Mouse (Mus musculus) midbrain, embryonic 14.5 days (tissue): ENCODE measurements around the gene Epsti1. TPM values are rescaled to one million over a fixed set of nuclear protein-coding genes. Genes with fewer than 3 reads are reported as not detected.
A peak's percentile ranks its signal among the peaks of the same experiment; 100 is the strongest.
"Not testable (repeated sequence)": the region's sequence is repeated elsewhere in the genome, so short reads cannot be mapped to it uniquely, and the experiment has no call there.

Source experiments
- ATAC-seq: fragments of 200-750 bp; cut with Nextera tagmentation; 2 replicates; pipeline ENCODE4 v1.8.0; 2017; ENCODE audit warnings: moderate number of reproducible peaks, moderate library complexity; ENCODE audit not compliant: low FRiP score, low TSS enrichment
- DNase-seq: peaks from one replicate; pipeline ENCODE4 v3.0.0-alpha.2; 2015
- H3K27ac ChIP-seq: fragments of 300-500 bp; sonication (generic); replicated peaks from 2 replicates; pipeline ENCODE4 v1.5.1; 2014; ENCODE audit warnings: mild to moderate bottlenecking, low read depth, low read length, moderate library complexity
- H3K27me3 ChIP-seq: fragments of 300-500 bp; sonication (generic); 2 replicates; pipeline ENCODE4 v1.6.1; 2014; ENCODE audit warnings: low read length, control low read depth, mixed read lengths; ENCODE audit not compliant: control insufficient read depth, insufficient read depth
- H3K36me3 ChIP-seq: fragments of 300-500 bp; sonication (generic); 2 replicates; pipeline ENCODE4 v1.6.1; 2014; ENCODE audit warnings: low read length, control low read depth; ENCODE audit not compliant: control insufficient read depth, insufficient read depth
- H3K4me1 ChIP-seq: fragments of 300-500 bp; sonication (generic); 2 replicates; pipeline ENCODE4 v1.6.1; 2014; ENCODE audit warnings: mild to moderate bottlenecking, antibody characterized with exemption, low read length, control low read depth; ENCODE audit not compliant: control insufficient read depth, insufficient read depth
- H3K4me2 ChIP-seq: fragments of 300-500 bp; sonication (generic); 2 replicates; pipeline ENCODE4 v1.6.1; 2014; ENCODE audit warnings: mild to moderate bottlenecking, low read length, moderate library complexity
- H3K4me3 ChIP-seq: fragments of 300-500 bp; sonication (generic); replicated peaks from 2 replicates; pipeline ENCODE4 v1.5.1; 2014; ENCODE audit warnings: low read depth, low read length
- H3K9ac ChIP-seq: fragments of 300-500 bp; sonication (generic); replicated peaks from 2 replicates; pipeline ENCODE4 v1.6.1; 2014; ENCODE audit warnings: mild to moderate bottlenecking, low read length, moderate library complexity
- H3K9me3 ChIP-seq: fragments of 300-500 bp; sonication (generic); 2 replicates; pipeline ENCODE4 v1.6.1; 2016; ENCODE audit warnings: low read length, control low read depth, mixed read lengths; ENCODE audit not compliant: control insufficient read depth
- WGBS: fragments of 180-500 bp; shearing (Covaris S2); extraction: QIAGEN DNeasy Blood & Tissue Kit; methylation state at CpG from one replicate; pipeline ENCODE4 v1.1.7; 2014; 5-methylcytosine and 5-hydroxymethylcytosine counted together
- polyA plus RNA-seq: library from polyadenylated mRNA; unstranded; fragments of >200 nt; fragmentation: Nextera tagmentation; extraction: Ambion mirVana; gene quantifications from 2 replicates; pipeline ENCODE4 v1.2.1, GENCODE M21; 2014

Gene Epsti1
- polyA plus RNA-seq, 1 experiment from 2014 or later = 1.5 TPM

- H3K36me3 ChIP-seq = no peaks in the 10 kb centered on the region
- H3K9ac ChIP-seq = peak within 1 kb of the TSS; percentile 73
- H3K4me2 ChIP-seq = peak within 1 kb of the TSS; percentile 84
- ATAC-seq (peak; percentile 87), DNase-seq (peak; percentile 89)
- H3K27me3 ChIP-seq = no peaks in the 10 kb centered on the region
- 2% methylated on average over 44 of the region's 44 CpGs for WGBS
- no peak within 1 kb of the TSS for H3K27ac ChIP-seq
- H3K9me3 ChIP-seq = no peaks in the 10 kb centered on the region
- 0 out of 2 replicates have a peak, but pooled peaks cover 5% of the 10 kb centered on the region for H3K4me1 ChIP-seq
- H3K4me3 ChIP-seq = peak within 1 kb of the TSS; percentile 65
Measured at GRCm38 (mm10) chr14:77874304-77875241, 29.5 kb upstream of the Epsti1 start, which contains the start of gene Dnajc15. Gene Dnajc15 (minus strand): TSS chr14:77875125.

- no peak overlapping the region for H3K4me2 ChIP-seq
- H3K27ac ChIP-seq = no peak overlapping the region
- WGBS = 73% methylated on average over 1 of the region's 1 CpGs
- ATAC-seq (no peak), DNase-seq (peak; percentile 10)
- H3K9me3 ChIP-seq = 0 out of 2 replicates have a peak, but pooled peaks cover 2% of the 10 kb centered on the region
- no peaks in the 10 kb centered on the region for H3K27me3 ChIP-seq
- no peak overlapping the region for H3K4me3 ChIP-seq
- no peaks in the 10 kb centered on the region for H3K36me3 ChIP-seq
- H3K9ac ChIP-seq = no peak overlapping the region
- H3K4me1 ChIP-seq = 0 out of 2 replicates have a peak, but pooled peaks cover 5% of the 10 kb centered on the region
Measured at GRCm38 (mm10) chr14:77876199-77876598, 27.8 kb upstream of the Epsti1 start.

GRCm38 (mm10) chr14:77877876-77878275 lies 26.2 kb upstream of the Epsti1 start:
- H3K27ac ChIP-seq, H3K4me3 ChIP-seq, H3K36me3 ChIP-seq, H3K27me3 ChIP-seq, H3K4me1 ChIP-seq, H3K9ac ChIP-seq, H3K9me3 ChIP-seq, H3K4me2 ChIP-seq, ATAC-seq, DNase-seq: not testable (repeated sequence)
- whole genome bisulfite sequencing = 85% methylated on average over 2 of the region's 2 CpGs

- WGBS = 88% methylated on average over 1 of the region's 1 CpGs
- 0 out of 2 replicates have a peak, but pooled peaks cover 2% of the 10 kb centered on the region for H3K9me3 ChIP-seq
- DNase-seq = no peak
- H3K27me3 ChIP-seq = no peaks in the 10 kb centered on the region
- H3K36me3 ChIP-seq = no peaks in the 10 kb centered on the region
- no peaks in the 10 kb centered on the region for H3K4me1 ChIP-seq
- H3K27ac ChIP-seq = no peak overlapping the region
- H3K4me3 ChIP-seq = no peak overlapping the region
- ATAC-seq = no peak
- no peak overlapping the region for H3K4me2 ChIP-seq
- no peak overlapping the region for H3K9ac ChIP-seq
Measured at GRCm38 (mm10) chr14:77881998-77882397, 22.0 kb upstream of the Epsti1 start.

- no peak for ATAC-seq
- 50% methylated on average over 6 of the region's 6 CpGs for WGBS
- no peaks in the 10 kb centered on the region for H3K4me1 ChIP-seq
- no peak overlapping the region for H3K4me3 ChIP-seq
- 0 out of 2 replicates have a peak overlapping the region, but pooled peaks have one; percentile 20 for H3K27ac ChIP-seq
- no peak overlapping the region for H3K4me2 ChIP-seq
- 0 out of 2 replicates have a peak, but pooled peaks cover 2% of the 10 kb centered on the region for H3K9me3 ChIP-seq
- no peak overlapping the region for H3K9ac ChIP-seq
- DNase-seq = peak; percentile 62
- no peaks in the 10 kb centered on the region for H3K27me3 ChIP-seq
- no peaks in the 10 kb centered on the region for H3K36me3 ChIP-seq
Measured at GRCm38 (mm10) chr14:77882669-77883068, 21.4 kb upstream of the Epsti1 start.

GRCm38 (mm10) chr14:77886376-77886775 lies 17.7 kb upstream of the Epsti1 start:
- H3K9me3 ChIP-seq = no peaks in the 10 kb centered on the region
- no peak overlapping the region for H3K4me3 ChIP-seq
- H3K27me3 ChIP-seq = no peaks in the 10 kb centered on the region
- no peak overlapping the region for H3K27ac ChIP-seq
- no peaks in the 10 kb centered on the region for H3K36me3 ChIP-seq
- ATAC-seq = no peak
- WGBS = 78% methylated on average over 3 of the region's 3 CpGs
- H3K9ac ChIP-seq = no peak overlapping the region
- H3K4me2 ChIP-seq = no peak overlapping the region
- DNase-seq = no peak
- H3K4me1 ChIP-seq = no peaks in the 10 kb centered on the region

GRCm38 (mm10) chr14:77886941-77887340 lies 17.1 kb upstream of the Epsti1 start:
- no peaks in the 10 kb centered on the region for H3K36me3 ChIP-seq
- no peak overlapping the region for H3K9ac ChIP-seq
- no peaks in the 10 kb centered on the region for H3K27me3 ChIP-seq
- no peaks in the 10 kb centered on the region for H3K4me1 ChIP-seq
- no peaks in the 10 kb centered on the region for H3K9me3 ChIP-seq
- H3K4me3 ChIP-seq = no peak overlapping the region
- no peak overlapping the region for H3K4me2 ChIP-seq
- ATAC-seq = no peak
- WGBS = 87% methylated on average over 4 of the region's 4 CpGs
- no peak for DNase-seq
- H3K27ac ChIP-seq = no peak overlapping the region

GRCm38 (mm10) chr14:77889911-77890310 lies 14.1 kb upstream of the Epsti1 start:
- no peak overlapping the region for H3K27ac ChIP-seq
- no peak for DNase-seq
- H3K4me2 ChIP-seq = no peak overlapping the region
- no peaks in the 10 kb centered on the region for H3K4me1 ChIP-seq
- H3K9ac ChIP-seq = no peak overlapping the region
- H3K36me3 ChIP-seq = no peaks in the 10 kb centered on the region
- no peak for ATAC-seq
- no peak overlapping the region for H3K4me3 ChIP-seq
- no peaks in the 10 kb centered on the region for H3K9me3 ChIP-seq
- 91% methylated on average over 7 of the region's 7 CpGs for WGBS
- no peaks in the 10 kb centered on the region for H3K27me3 ChIP-seq

GRCm38 (mm10) chr14:77895951-77896350 lies 8.1 kb upstream of the Epsti1 start:
- Histone ChIP-seq H3K9me3 (no peaks in the 10 kb centered on the region), H3K27me3 (no peaks in the 10 kb centered on the region), H3K4me2 (no peak overlapping the region), H3K27ac (no peak overlapping the region), H3K36me3 (no peaks in the 10 kb centered on the region), H3K9ac (no peak overlapping the region), H3K4me1 (no peaks in the 10 kb centered on the region), H3K4me3 (no peak overlapping the region)
- 90% methylated on average over 3 of the region's 3 CpGs for WGBS
- ATAC-seq = no peak
- no peak for DNase-seq
